Mouse (Mus musculus): ENCODE measurements around the gene Fibcd1.

The Fibcd1 gene

DNA sequence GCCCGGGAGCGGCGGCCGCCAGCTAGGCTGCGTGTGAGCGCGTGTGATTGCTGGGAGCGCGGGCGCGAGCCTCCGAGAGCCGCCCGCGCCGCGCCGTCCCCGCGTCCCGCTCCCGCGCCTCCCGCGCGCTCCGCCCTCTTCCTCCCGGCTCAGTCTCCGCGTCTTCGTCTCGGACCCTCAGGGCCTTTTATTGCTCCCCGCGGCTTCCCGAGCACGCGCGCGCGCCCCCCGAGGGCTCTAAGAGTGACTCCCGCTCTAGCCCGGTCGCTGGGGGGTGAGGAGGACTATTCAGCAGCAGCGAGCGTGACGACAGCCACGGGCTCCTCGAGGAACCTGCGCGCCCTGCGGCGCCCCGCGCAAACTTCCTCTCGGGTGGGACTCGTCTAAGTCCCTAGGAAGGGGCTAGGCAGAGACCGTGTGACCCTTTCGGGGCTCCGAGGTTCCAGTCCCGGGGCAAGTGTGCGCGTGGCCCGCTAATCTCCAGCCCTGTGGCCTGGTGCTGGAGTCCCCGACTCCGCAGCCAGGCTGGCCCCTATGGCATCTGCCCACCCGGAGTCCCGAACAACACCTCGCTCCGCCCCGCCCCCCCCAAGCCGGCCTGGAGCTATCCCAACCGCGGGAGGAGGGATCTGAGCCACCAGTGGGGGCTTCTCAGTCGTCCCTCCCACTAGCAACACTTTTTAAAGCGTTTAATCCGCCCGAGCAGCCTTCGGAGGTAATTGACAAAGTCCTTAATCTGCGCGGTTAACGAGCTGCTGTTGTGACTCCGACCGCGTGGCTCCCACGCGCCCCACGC is at the start of gene Fibcd1:
Gene Fibcd1, minus strand, starts transcription at position 110 of the 796 bp plus-strand sequence.
- peak; percentile 78 for DNase-seq

DNA sequence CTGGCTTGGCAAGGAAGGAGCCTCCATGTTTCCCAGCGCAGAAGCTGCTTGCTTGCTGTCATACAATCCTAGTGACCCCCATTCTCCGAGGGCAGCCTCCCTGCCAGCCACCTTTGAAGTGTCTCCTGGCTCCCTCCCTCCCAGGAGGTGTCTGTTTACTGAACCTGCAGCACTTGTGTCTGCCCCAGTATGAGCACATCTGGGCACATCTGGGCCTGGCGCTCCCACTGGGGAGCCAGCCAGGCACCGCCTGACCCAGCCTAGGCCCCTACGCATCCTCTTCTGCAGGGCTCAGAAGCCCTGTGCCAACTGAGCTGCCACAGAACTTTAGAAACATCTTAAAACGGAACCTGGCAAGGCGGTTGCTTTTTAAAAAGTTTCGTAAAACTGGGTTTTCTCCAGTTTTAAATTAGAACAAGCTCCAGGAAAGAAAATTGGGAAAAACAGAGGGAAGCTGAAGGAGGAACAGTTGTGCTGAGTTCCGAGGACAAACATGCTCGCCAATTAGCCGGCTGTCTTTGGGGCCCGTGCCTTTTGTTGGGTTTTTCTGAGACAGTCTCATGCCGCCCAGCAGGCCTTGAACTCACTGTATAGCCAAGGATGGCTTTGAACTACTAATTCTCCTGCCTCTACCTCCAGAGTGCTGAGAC is 48.5 kb upstream of the Fibcd1 start:
- DNase-seq = no peak

DNA sequence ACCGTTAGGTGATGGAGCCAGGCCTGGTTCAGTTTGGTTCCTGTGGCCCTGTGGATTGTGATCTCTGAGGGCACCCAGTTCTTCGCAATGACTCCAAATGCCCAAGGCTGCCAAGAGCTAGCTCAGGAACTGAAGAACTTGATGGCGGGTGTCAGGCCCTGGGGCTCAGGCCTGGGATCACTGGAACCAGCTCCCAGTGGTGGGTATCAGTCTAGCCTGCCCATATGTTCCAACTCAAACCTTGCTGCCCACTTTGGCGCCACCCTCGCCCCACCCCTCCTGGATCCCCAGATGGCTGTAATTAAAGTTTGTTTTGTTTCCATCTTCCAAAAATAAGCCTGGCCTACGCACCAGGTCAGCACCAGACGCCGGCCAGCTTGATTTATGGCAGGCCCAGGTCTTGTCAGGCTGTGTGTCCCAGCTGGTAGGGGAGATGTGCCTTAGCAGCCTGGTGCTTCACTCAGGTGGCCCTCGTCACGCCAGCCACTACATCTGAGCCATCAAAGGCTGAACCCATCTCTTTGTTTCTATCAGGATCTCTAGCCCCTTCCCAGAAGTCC is 47.4 kb upstream of the Fibcd1 start:
- DNase-seq = no peak

DNA sequence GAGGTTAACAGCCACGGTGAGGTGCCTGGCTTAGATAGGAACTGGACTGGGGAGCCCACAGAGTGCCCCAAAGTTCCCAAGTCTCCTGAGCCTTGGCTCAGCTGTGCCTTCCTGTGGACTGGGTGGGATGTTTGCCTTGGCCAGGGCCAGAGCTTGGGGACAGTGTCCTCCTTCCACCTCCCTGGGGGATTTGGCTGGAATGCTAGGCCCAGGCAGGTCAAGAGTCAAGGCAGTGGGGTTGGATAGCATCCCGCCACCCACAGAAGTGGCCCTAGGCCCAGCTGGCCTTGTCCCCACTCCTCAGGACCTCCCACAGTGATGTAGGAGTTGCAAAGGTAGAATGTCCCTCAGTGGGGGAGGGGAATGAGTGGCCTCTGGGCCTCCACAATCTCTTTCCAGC is 45.4 kb upstream of the Fibcd1 start:
- no peak for DNase-seq

DNA sequence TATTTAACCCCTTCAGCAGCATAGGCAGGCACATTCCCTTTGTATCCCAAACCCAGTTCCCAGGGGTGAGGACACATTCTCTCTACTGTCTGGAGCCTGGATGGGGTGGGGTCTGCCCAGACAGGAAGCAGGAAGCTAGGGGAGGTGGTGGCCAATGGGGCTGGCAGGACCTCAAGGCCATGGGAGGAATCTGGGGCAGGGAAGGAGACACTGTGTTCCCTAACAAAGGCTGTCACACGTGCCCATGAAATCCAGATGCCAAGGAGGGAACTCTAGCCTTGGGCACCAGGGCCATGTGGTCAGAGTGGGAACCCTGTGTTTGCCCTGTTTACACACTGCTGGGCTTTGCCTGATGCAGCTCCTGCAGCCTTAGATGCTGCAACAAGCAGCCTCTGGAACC is 43.1 kb upstream of the Fibcd1 start:
- peak; percentile 77 for DNase-seq

DNA sequence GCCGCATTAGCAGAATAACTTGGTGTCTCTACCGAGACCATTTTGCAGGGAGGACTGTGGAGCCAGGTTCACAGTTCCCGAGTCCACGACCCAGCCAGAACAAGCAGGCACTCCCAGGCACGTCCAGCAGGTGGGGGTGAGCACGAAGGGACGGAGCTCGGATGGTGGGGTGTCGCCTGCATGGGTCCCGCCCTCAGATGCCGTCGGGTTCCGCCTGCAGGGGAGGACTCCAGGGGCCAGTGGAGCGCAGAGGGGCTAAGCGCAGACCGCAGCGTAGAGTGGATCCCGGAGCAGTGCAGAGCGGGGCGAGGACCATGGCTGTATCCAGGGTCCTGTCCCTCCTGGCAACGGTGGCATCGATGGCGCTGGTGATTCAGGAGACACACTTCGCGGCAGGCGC is 41.2 kb upstream of the Fibcd1 start, which contains the start of gene Lamc3:
Gene Lamc3, plus strand, starts transcription at position 262 of the 400 bp plus-strand sequence.
- peak; percentile 75 for DNase-seq

DNA sequence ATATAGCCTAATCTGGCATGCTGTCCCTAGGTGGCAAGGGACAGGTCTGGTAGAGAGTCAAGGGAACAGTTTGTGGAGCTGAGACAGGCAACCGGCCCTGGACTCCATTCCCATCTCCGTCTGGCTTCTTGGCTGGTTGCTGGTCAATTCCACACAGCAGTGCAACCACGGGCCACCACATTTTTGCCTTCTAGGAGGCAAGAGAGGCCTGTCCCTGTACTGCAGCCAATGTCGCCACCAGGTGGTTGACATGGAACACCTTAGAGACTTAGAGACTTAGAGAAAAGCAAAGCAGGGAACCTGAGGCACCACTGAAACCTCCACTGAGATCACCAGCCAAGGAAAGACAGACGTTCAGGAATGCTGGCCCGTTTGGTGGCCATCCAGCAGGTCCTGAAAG is 39.0 kb upstream of the Fibcd1 start:
- peak; percentile 64 for DNase-seq

DNA sequence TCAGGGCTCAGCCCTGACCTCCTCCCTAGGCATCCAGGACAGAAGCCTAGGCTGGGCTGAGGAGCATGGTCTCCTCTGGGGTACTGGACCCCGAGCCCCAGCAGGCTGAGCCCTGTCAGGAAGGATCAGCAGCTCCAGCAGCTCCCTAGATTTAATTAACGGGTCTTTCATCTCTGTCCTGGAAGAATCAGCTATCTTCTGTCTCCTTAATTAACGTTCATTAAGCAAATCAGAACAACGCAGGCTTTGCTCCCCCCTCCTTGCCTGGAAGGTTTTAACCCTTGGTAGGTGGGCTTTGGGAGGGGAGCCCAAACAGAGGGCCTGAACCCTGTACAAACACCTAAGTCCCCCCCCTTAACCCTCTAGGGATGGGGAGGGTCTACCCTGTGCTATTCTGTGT is 37.3 kb upstream of the Fibcd1 start:
- peak; percentile 87 for DNase-seq

DNA sequence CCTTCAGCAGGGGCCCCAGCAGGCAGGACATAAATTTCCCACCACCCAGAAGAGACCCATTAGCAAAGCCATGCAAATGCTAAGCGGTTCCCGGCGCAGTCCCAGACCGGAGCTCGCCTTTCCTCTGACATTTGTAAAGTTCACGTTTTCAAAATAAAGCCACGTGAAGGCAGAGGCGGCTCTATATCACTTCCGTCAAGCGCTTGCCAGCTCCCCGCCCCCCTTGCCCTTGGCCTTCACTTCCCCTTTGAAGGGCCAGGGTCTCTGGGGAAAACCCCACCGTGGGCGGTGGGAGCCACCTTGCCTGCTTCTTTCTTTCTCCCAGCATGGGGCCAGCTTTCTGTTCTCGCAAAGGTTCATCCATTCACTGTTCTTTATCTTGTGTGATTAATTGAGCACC is 35.1 kb upstream of the Fibcd1 start:
- no peak for DNase-seq

DNA sequence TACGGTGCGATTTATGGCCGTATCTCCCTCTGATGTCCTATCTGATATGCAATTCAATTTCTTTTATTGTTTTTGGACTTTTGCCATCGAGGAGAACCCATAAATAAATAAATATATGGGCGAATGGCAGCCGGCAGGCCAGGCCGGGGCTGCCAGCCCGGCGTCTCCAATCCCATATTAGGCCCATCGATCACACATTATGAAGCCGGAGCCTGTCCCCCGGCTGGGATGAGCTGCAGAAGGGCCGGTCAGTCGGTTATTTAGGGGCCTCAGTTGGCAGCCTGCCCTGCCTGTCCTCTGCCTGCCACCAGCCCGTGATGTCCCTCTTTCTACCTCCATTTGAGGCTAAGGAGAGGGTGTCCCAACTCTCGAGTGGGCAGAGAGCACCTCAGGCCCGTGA is 32.8 kb upstream of the Fibcd1 start:
- DNase-seq = no peak

DNA sequence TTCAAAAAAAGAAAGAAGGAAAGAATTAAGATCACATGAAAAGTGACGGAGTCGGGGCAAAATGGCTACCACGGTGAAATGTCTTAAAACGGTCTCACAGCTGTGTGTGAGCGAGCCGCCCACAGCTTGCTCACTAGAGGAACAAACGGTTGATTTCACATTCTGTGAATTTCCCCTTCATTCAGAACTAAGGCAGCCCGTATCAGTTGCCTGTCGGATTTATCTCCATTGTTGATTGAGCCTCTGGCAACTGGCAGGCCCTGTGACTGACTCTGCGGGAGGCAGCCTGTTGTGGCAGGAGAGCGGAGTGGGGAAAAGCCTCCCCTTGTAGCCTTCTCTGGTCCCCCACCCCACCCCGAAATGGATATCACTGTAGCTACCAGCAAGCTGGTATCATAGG is 30.6 kb upstream of the Fibcd1 start:
- peak; percentile 41 for DNase-seq

DNA sequence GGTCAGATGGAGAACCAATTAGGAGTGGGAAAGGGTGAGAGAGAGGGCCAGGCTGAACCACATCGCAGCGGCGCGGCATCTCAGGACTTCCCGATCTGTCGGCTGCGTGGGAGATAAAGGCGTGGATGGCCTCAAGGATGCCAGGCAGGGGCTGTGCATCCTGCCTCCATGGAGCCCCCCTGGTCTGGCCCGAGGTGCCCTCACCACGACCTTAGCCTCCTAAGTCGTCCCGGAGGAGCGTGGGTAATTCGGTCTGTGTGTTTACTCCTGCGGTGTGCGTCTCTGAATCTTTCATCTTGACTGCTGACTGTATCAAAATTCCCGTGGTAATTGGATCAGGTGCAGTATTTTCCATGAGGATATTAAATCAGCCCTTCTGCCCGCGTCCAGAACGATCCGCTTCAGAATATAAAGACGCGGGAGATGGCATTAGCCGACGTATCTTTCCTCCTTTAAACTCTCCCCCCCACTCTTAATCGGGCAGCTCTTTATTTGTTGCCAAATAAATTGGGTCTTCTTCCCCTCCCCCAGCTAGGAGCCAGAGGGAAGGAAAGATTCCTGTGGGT is 28.6 kb upstream of the Fibcd1 start:
- peak; percentile 39 for DNase-seq

DNA sequence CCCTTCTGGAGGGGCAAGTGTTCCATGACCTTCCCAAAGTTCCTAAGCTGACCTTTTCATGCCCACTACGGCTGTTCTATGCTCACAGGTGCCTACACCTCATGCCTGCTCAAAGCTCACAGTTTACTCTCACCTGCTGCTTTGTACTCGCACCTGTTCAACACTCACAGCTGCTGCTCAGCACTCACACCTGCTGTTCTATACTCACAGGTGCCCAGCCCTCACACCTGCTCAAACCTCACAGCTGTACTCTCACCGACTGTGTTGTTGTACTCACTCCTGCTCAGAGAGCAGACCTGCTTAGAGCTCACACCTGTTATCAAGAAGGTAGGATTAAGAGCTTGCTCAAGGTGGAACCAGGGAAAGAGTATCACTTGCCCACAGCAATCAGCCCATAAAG is 24.9 kb upstream of the Fibcd1 start:
- DNase-seq = no peak

DNA sequence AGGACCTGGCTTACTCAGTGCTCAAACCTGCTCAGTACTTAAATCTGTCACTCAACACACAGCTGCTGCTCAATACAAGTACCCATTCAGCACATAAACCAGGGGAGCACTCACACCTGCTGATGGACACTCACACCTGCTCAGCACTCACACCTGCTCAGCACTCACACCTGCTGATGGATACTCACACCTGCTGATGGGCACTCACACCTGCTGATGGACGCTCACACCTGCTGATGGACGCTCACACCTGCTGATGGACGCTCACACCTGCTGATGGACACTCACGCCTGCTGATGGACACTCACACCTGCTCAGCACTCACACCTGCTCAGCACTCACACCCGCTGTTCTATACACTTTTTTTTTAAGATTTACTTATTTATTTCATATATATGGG is 23.9 kb upstream of the Fibcd1 start:
- no peak for DNase-seq

DNA sequence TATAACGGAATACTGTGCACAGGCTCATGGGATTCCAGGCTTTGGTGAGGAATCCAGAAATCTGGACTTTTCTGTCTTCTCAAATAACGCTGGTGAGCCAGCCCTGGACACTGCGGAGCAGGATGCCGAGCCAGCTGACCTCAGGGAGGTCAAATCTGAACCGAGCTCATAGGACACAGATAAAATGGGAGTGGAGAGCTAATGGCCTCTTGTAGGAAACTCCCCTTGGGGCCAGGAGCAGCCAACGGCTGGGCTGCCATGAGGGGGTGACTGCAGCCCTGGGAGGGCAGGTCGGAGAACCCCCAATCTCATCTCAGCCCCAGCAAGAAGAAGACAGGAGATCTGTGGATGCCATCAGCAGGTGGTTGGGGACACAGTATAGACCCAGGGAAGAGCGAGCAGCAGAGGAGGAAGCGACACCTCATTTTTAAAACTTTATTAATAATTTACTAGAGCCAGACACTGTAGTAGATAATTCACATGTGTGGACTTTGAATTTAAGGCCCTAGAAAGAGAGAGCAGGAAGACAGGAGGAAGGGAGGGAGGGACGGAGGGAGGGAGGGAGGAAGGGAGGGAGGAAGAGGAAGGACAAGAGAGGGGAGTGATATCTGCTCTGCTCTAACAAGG is 22.8 kb upstream of the Fibcd1 start:
- no peak for DNase-seq

DNA sequence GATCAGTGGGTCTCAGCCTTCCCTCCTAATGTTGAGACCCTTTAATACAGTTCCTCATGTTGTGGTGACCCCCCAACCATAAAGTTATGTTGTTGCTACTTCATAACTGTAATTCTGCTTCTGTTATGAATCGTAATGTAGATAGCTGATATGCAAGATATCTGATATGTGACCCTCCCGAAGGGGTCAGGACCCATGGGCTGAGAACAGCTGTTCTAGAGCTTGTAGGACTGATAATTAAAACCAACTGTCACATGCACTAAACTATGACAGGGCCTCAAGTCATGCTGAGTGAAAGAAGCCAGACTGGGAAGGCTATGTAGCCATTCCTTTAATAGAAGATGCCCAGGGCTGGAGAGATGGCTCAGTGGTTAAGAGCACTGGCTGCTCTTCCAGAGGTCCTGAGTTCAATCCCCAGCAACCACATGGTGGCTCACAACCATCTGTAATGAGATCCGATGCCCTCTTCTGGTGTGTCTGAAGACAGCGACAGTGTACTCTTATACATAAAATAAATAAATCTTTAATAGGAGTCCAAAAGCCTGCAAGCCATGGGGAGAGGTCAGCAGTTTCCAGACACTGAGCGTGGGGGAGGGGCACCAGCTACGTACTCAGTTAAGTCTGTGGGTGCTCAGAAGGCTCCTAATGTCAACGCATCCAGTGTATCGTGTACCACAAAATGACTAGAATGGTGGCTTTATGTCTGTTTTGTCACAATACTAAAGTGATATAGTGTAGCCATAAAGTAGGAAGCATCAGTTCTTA is 22.1 kb upstream of the Fibcd1 start:
- DNase-seq = no peak

DNA sequence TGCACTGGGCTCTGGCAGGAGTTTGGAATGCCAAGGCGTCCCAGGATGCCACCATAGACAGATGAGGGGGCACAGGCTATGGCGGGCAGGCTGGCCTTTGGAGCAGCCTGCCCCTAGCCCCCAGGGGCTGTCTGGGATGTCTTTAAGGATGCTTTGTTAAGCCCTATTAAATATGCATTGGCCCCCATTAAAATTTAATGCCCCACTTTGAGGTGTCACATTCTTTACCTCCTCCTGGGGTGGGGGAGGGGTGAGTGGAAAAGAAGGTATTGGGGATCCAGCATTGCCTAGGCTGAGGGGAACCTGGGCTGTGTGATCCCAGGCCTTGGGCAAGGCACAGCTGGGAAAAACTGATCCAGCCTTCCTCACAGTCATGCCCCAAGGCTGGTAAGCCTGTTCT is 20.0 kb upstream of the Fibcd1 start:
- DNase-seq = no peak

DNA sequence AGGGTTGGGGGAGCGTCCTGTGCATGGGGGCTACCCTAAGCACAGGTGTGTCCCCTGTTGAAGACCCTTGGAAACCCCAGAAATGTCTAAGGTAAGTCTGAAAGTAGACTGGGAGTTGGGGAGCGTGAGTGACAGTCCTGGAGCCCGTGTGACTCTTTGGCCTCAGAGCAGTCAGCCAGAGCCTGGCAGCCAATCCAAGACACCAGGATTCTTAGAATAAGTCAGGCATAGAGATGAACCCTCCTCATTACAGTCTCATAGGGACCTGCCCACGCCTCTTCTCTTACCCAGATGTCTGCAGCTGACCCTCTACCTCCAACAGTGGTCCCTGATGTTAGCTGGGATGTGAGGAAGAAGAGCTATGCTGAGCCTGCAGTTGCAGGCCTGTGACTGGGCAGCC is 19.5 kb upstream of the Fibcd1 start:
- DNase-seq = no peak

DNA sequence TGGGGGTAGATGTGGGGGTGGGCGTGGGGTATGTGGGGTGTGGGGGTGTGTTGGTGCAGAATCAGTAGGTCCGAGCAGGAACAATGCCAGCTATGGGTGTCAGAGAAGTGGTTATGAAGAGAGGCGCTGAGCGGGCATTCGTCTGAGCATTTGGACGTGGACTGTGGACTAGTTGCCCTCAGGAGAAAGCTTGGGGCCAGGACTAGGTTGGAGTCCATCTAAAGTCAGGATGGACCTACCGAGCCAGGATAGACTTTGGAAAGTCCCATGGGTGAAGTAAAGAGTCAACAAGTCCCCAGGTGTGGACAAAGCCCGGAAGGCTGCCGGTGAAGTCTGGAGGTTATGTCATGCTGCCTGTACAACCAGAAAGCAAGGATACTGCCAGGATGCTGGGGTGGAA is 19.1 kb upstream of the Fibcd1 start:
- no peak for DNase-seq

DNA sequence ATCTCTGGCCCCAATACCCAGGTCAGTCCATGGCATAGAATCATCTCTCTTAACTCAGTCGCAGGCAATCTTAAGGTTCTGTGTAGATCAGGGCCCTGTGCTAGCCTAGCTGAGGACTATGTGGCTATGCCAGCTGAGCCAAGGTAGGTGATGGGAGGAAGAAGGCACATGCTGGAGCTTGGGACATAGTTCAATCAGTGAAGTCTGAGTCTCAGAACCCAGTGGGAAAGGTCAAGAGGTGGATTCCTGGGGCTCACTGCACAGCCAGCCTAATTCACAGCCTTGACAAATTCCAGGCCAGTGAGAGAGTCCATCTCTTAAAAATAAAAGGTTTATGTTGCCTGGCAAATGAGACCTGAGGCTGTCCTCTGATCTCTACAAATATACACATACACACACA is 18.0 kb upstream of the Fibcd1 start:
- DNase-seq = no peak

DNA sequence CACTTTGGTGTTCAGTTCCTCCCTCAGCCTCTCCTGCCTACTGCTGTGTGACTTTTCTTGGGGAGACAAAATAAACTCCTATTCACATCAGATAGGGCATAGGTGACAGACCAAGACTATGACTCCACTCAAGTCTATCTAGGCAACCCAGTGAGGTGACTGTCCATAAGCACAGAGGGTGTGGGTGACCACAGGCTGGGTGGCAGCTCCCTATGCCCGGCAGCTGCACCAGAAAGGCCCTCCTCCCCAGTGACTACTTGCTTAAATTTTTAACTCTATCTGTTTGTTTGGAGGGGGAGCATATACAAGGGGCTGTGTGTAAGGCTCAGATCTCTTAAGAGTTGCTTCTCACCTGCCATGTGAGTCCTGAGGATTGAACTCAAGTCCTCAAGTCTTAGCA is 17.1 kb upstream of the Fibcd1 start:
- DNase-seq = no peak

DNA sequence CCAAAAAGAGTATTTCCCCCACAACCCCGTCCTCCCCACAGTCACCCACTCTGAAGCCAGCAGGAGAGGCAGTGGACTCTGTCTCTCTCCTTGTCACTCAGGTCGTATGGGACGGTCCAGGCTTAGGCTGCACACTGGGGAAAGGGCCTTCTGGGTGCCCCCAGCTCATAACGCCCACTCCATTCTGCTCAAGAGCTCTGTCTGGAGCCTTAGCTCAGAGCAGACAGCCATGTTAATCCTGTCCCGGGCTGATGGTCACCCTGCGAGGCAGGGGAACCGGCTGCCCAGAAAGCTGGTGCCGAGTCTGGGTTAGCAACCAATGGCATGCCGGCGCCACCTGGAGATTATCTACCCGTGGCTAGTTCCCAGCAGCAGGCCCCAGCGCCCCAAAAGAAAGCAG is 12.7 kb upstream of the Fibcd1 start:
- peak; percentile 32 for DNase-seq

DNA sequence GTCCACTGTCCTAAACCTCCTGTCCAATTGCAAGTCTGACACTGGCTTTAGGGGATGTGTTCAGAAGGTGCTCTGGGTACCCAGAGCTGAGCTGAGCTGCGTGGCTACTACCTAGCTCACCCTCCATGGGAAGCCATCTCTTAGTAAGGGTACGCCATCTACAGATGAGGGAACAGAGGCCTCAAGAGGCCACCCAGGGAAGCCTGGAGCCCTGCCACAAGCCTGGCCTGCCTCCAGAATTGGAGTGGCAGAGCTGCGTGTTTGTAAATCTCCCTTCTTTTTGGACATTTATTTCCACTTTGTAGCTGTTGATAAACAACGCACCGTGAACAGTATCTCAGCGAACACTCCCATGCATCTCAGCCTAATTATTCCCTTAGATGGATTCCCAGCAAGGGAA is 11.4 kb upstream of the Fibcd1 start:
- no peak for DNase-seq

Data from retina, postnatal 1 day (tissue).